Mouse (Mus musculus): ENCODE results near the gene Actl7b. TPM values are rescaled to one million over a fixed set of nuclear protein-coding genes. Genes with fewer than 3 reads are reported as not detected.

Actl7b gene
- polyA plus RNA-seq, 1 experiment from 2014 or later = not detected

DNA sequence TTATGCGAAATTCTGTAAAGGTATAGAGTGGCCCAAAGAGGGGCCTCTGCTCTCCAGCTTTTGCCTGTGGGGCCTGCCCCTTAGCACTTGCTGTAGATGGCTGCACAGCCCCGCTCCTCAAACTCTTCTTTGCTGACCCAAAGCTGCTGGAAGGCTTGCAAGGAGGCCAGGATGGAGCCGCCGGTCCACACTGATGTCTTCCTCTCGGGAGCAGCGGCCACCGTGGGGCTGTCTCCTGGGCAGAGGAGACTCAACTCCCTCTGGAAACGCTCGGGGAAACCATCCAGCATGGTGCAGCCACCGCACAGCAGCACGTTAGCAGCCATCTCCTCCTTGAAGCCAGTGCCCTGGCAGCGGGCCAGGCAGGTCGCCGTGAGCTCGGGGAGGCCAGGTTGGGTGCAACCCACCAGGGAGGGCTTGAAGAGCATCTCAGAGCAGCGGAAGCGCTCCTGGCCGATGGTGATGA lies 1.2 kb downstream of the Actl7b start, which contains the start of gene Gm26657:
Gm26657 (plus strand) TSS at position 51 of the 466 bp plus-strand sequence.
- Histone ChIP-seq H3K36me3 (replicated peaks; ENCODE audit: insufficient read depth, low read length) (no peaks in the 10 kb centered on the region), H3K9me3 (ENCODE audit: low read length) (no peaks in the 10 kb centered on the region), H3K27me3 (ENCODE audit: insufficient read depth, low read length) (no peaks in the 10 kb centered on the region), H3K4me1 (ENCODE audit: insufficient read depth) (no peaks in the 10 kb centered on the region), H3K27ac (ENCODE audit: low read depth) (no peak within 1 kb of the TSS), H3K4me3 (ENCODE audit: low read depth, low read length) (no peak within 1 kb of the TSS), H3K9ac (replicated peaks) (no peak within 1 kb of the TSS), H3K4me2 (ENCODE audit: low read depth, low read length) (no peak within 1 kb of the TSS)
- DNase-seq (no peak), ATAC-seq (no peak)
- 86% methylated on average over 18 of the region's 18 CpGs for WGBS (ENCODE audit: insufficient replicate concordance)
- no peak for TF ChIP-seq EP300 (IDR thresholded peaks at IDR 0.05; ENCODE audit: low read depth)
- TF ChIP-seq CTCF (IDR thresholded peaks at IDR 0.05; ENCODE audit: low read depth) = no peak

DNA sequence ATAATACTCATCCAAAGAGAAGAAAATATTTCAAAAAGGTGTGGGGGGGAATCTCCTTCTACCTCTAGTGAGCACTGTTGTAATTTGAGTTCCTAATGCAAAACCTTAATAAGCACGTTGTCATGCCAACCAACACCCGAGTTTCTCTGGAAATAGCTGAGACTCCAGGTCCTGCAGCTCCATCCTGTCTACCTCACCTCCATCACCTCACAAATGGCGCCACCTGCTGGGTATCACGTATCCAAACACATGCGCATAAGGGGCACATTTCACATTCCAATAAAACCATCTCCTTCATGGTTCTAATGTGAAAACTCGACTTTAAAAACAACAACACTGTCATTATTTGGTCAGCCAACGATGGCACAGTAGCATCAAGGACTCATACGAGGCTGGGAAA lies 15.4 kb downstream of the Actl7b start:
- H3K36me3 ChIP-seq (replicated peaks; ENCODE audit: insufficient read depth, low read length) = no peaks in the 10 kb centered on the region
- DNase-seq (no peak), ATAC-seq (no peak)
- 0 out of 2 replicates have a peak, but pooled peaks cover 4% of the 10 kb centered on the region for H3K4me1 ChIP-seq (ENCODE audit: insufficient read depth)
- TF ChIP-seq EP300 (IDR thresholded peaks at IDR 0.05; ENCODE audit: low read depth) (no peak), CTCF (IDR thresholded peaks at IDR 0.05; ENCODE audit: low read depth) (peak; percentile 44)
- H3K27me3 ChIP-seq (ENCODE audit: insufficient read depth, low read length) = no peaks in the 10 kb centered on the region
- H3K4me2 ChIP-seq (ENCODE audit: low read depth, low read length) = no peak overlapping the region
- H3K9me3 ChIP-seq (ENCODE audit: low read length) = no peaks in the 10 kb centered on the region
- H3K27ac ChIP-seq (ENCODE audit: low read depth) = no peak overlapping the region
- WGBS (ENCODE audit: insufficient replicate concordance) = 52% methylated on average over 8 of the region's 8 CpGs
- H3K4me3 ChIP-seq (ENCODE audit: low read depth, low read length) = no peak overlapping the region
- H3K9ac ChIP-seq (replicated peaks) = no peak overlapping the region

DNA sequence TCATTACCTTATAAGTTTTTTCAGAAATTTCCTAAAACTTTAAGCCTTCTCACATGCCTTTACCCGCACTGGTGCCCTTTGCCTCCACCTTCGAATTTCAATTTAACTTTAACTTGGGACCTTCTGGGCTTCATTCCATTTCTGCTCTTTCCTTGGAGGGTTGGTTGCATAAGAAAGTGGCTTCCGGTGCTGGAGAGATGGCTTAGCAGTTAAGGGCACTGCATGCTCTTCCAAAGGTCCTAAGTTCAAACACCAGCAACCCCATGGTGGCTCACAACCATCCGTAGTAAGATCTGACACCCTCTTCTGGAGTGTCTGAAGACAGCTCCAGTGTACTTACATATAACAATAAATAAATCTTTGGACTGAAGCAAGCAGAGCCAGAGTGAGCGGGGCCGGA lies 18.0 kb downstream of the Actl7b start:
- Histone ChIP-seq H3K9ac (replicated peaks) (no peak overlapping the region), H3K27ac (ENCODE audit: low read depth) (no peak overlapping the region), H3K9me3 (ENCODE audit: low read length) (no peaks in the 10 kb centered on the region), H3K27me3 (ENCODE audit: insufficient read depth, low read length) (no peaks in the 10 kb centered on the region), H3K4me3 (ENCODE audit: low read depth, low read length) (no peak overlapping the region), H3K36me3 (replicated peaks; ENCODE audit: insufficient read depth, low read length) (no peaks in the 10 kb centered on the region), H3K4me1 (ENCODE audit: insufficient read depth) (0 out of 2 replicates have a peak, but pooled peaks cover 4% of the 10 kb centered on the region), H3K4me2 (ENCODE audit: low read depth, low read length) (no peak overlapping the region)
- WGBS (ENCODE audit: insufficient replicate concordance) = 78% methylated on average over 6 of the region's 6 CpGs
- DNase-seq (no peak), ATAC-seq (no peak)
- TF ChIP-seq CTCF (IDR thresholded peaks at IDR 0.05; ENCODE audit: low read depth) = no peak
- TF ChIP-seq EP300 (IDR thresholded peaks at IDR 0.05; ENCODE audit: low read depth) = no peak

DNA sequence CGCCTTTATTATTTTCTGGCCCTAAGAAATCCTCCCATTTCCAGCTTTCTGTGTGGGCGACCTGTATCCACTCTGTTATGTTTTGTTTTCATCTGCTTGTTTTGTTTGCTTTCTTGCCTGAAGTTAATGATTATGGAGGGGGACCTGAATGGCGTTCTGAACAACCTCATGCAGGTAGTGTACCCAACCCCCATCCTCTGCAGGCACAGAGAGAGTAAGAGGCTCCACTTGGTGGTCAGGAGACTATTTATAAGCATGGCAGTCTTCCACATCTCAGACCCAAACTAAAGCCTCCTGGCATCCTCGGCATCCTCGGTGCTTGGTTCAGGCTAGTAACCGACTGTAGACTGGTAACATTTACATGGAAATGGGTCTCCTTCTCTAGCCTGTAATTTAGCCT lies 18.9 kb downstream of the Actl7b start:
- 0 out of 2 replicates have a peak, but pooled peaks cover 4% of the 10 kb centered on the region for H3K4me1 ChIP-seq (ENCODE audit: insufficient read depth)
- no peak overlapping the region for H3K27ac ChIP-seq (ENCODE audit: low read depth)
- H3K9ac ChIP-seq (replicated peaks) = no peak overlapping the region
- no peak for ATAC-seq
- H3K9me3 ChIP-seq (ENCODE audit: low read length) = no peaks in the 10 kb centered on the region
- WGBS (ENCODE audit: insufficient replicate concordance) = 57% methylated on average over 6 of the region's 6 CpGs
- no peaks in the 10 kb centered on the region for H3K36me3 ChIP-seq (replicated peaks; ENCODE audit: insufficient read depth, low read length)
- no peak overlapping the region for H3K4me2 ChIP-seq (ENCODE audit: low read depth, low read length)
- TF ChIP-seq CTCF (IDR thresholded peaks at IDR 0.05; ENCODE audit: low read depth) (no peak), EP300 (IDR thresholded peaks at IDR 0.05; ENCODE audit: low read depth) (no peak)
- H3K27me3 ChIP-seq (ENCODE audit: insufficient read depth, low read length) = no peaks in the 10 kb centered on the region
- no peak for DNase-seq
- H3K4me3 ChIP-seq (ENCODE audit: low read depth, low read length) = no peak overlapping the region

DNA sequence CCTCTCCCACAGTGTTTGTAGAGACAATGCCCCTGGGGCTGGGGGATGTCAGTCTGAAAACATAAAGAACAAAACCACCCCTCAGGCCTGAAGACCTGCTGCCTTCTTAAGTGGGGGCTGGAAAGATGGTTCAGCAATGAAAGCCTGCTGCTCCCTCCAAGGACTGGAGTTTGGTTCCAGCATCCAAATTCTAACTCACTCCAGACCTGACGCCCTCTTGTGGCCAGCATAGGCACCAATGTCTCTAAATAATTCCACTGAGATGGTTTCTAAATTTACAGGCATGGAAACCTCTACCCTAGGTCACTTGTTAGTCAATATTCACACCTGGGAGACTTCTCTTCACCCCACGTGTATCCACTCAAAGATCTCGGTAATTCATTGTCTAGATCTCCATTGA lies 19.8 kb downstream of the Actl7b start:
- H3K36me3 ChIP-seq (replicated peaks; ENCODE audit: insufficient read depth, low read length) = no peaks in the 10 kb centered on the region
- TF ChIP-seq EP300 (IDR thresholded peaks at IDR 0.05; ENCODE audit: low read depth) = no peak
- TF ChIP-seq CTCF (IDR thresholded peaks at IDR 0.05; ENCODE audit: low read depth) = peak; percentile 64
- H3K4me3 ChIP-seq (ENCODE audit: low read depth, low read length) = no peak overlapping the region
- no peak overlapping the region for H3K27ac ChIP-seq (ENCODE audit: low read depth)
- 16% methylated on average over 3 of the region's 3 CpGs for WGBS (ENCODE audit: insufficient replicate concordance)
- H3K9me3 ChIP-seq (ENCODE audit: low read length) = no peaks in the 10 kb centered on the region
- no peak overlapping the region for H3K9ac ChIP-seq (replicated peaks)
- H3K27me3 ChIP-seq (ENCODE audit: insufficient read depth, low read length) = no peaks in the 10 kb centered on the region
- H3K4me2 ChIP-seq (ENCODE audit: low read depth, low read length) = no peak overlapping the region
- DNase-seq = peak; percentile 31
- ATAC-seq = no peak
- H3K4me1 ChIP-seq (ENCODE audit: insufficient read depth) = 0 out of 2 replicates have a peak, but pooled peaks cover 4% of the 10 kb centered on the region

DNA sequence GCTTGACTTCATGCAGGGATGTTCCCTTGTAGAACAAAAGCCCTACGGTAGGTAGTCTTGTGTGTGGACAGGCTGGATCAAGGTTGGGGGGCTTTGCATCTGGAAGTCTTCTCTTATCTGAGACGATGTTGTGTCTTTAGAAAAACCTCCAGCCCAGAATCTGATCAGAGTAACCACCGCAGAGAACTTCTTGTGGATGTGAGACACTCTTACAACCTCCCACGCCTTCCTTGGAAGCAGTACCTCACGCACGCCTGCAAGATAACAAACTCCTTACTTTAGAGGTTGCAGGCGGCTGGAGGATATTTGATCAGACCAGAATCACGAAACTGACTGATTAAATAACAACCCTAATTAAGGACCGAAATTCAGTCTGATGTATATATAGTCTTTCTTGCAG lies 20.8 kb downstream of the Actl7b start:
- H3K4me1 ChIP-seq (ENCODE audit: insufficient read depth) = 0 out of 2 replicates have a peak, but pooled peaks cover 4% of the 10 kb centered on the region
- no peaks in the 10 kb centered on the region for H3K27me3 ChIP-seq (ENCODE audit: insufficient read depth, low read length)
- DNase-seq (no peak), ATAC-seq (no peak)
- no peak overlapping the region for H3K9ac ChIP-seq (replicated peaks)
- no peak overlapping the region for H3K27ac ChIP-seq (ENCODE audit: low read depth)
- no peak overlapping the region for H3K4me2 ChIP-seq (ENCODE audit: low read depth, low read length)
- TF ChIP-seq CTCF (IDR thresholded peaks at IDR 0.05; ENCODE audit: low read depth) (no peak), EP300 (IDR thresholded peaks at IDR 0.05; ENCODE audit: low read depth) (no peak)
- no peaks in the 10 kb centered on the region for H3K36me3 ChIP-seq (replicated peaks; ENCODE audit: insufficient read depth, low read length)
- no peak overlapping the region for H3K4me3 ChIP-seq (ENCODE audit: low read depth, low read length)
- H3K9me3 ChIP-seq (ENCODE audit: low read length) = no peaks in the 10 kb centered on the region
- 68% methylated on average over 9 of the region's 9 CpGs for WGBS (ENCODE audit: insufficient replicate concordance)
